Mouse (Mus musculus) neural tube, embryonic 15.5 days (tissue): Measurements from ENCODE around the gene Hoxb7. TPM values are rescaled to one million over a fixed set of nuclear protein-coding genes. Genes with fewer than 3 reads are reported as not detected.
A peak's percentile ranks its signal among the peaks of the same experiment; 100 is the strongest.

ENCODE experiments used
- ATAC-seq: fragments of 200-750 bp; cut with Nextera tagmentation; 2 replicates; pipeline ENCODE4 v1.8.0; 2017; ENCODE audit warnings: mild to moderate bottlenecking, moderate TSS enrichment, moderate library complexity; ENCODE audit not compliant: low FRiP score
- H3K27ac ChIP-seq: fragments of 300-500 bp; sonication (generic); replicated peaks from 2 replicates; pipeline ENCODE4 v1.5.1; 2015; ENCODE audit warnings: mild to moderate bottlenecking, inconsistent platforms
- H3K27me3 ChIP-seq: fragments of 300-500 bp; sonication (generic); replicated peaks from 2 replicates; pipeline ENCODE4 v1.6.1; 2015; ENCODE audit warnings: inconsistent platforms
- H3K36me3 ChIP-seq: fragments of 300-500 bp; sonication (generic); 2 replicates; pipeline ENCODE4 v1.6.1; 2015; ENCODE audit warnings: inconsistent platforms
- H3K4me1 ChIP-seq: fragments of 300-500 bp; sonication (generic); 2 replicates; pipeline ENCODE4 v1.6.1; 2015; ENCODE audit warnings: inconsistent platforms
- H3K4me2 ChIP-seq: fragments of 300-500 bp; sonication (generic); 2 replicates; pipeline ENCODE4 v1.6.1; 2015; ENCODE audit warnings: inconsistent platforms, mild to moderate bottlenecking, moderate library complexity
- H3K4me3 ChIP-seq: fragments of 300-500 bp; sonication (generic); replicated peaks from 2 replicates; pipeline ENCODE4 v1.5.1; 2015; ENCODE audit warnings: mild to moderate bottlenecking, inconsistent platforms
- H3K9ac ChIP-seq: fragments of 300-500 bp; sonication (generic); replicated peaks from 2 replicates; pipeline ENCODE4 v1.6.1; 2015; ENCODE audit warnings: mild to moderate bottlenecking, inconsistent platforms
- H3K9me3 ChIP-seq: fragments of 300-500 bp; sonication (generic); replicated peaks from 2 replicates; pipeline ENCODE4 v1.6.1; 2016; ENCODE audit warnings: inconsistent platforms
- WGBS: fragments of 180-500 bp; shearing (Covaris S2); methylation state at CpG from one replicate; pipeline ENCODE4 v1.1.7; 2015; ENCODE audit warnings: mixed read lengths; 5-methylcytosine and 5-hydroxymethylcytosine counted together
- polyA plus RNA-seq: library from polyadenylated mRNA; unstranded; fragments of >200 nt; fragmentation: Nextera tagmentation; extraction: Ambion mirVana; gene quantifications from 2 replicates; pipeline ENCODE4 v1.2.1, GENCODE M21; 2015

Hoxb7 gene
- polyA plus RNA-seq, 1 experiment from 2014 or later: 115 TPM

GRCm38 (mm10) chr11:96259511-96259910 lies 26.9 kb upstream of the Hoxb7 start:
- H3K4me2 ChIP-seq: no peak overlapping the region
- peaks cover 77% of the 10 kb centered on the region for H3K4me1 ChIP-seq
- no peak overlapping the region for H3K9ac ChIP-seq
- H3K27ac ChIP-seq: 0 out of 2 replicates have a peak overlapping the region, but pooled peaks have one; percentile 2
- no peaks in the 10 kb centered on the region for H3K9me3 ChIP-seq
- peaks cover 21% of the 10 kb centered on the region; the same call in 1 of the 2 replicates for H3K27me3 ChIP-seq
- 14% methylated on average over 1 of the region's 1 CpGs for WGBS
- H3K4me3 ChIP-seq: no peak overlapping the region
- no peak for ATAC-seq
- no peaks in the 10 kb centered on the region for H3K36me3 ChIP-seq

DNA sequence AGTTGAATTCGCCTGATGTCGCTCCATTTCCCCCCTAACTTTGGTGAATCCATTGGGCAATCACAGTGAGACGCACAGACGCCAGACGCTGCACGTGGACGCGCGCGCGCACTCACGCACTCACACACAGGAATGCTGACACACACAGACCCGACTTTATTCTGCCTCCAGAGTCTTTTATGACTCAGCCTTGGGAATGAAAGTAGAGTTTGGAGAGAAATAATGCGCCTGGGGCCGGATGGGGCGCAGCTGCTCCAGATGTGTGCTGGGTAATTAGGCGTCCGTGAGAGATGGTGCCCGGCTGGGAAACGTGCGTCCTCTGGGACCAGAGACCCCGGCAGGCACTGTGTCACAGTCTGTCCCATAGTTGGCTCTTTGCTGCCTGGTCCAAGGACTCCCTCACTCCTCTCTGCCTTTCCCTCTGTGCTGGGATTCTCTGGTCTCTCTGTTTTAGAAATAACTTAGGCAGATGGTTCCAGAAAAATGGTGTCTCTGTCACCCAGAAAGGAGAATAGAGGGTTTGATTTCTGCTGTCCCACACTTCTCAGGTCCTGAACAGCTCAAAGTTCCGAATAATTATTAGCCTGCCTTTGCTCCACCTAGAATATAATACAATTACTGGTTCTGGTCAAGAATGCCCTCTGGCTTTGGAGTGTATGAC lies 26.0 kb upstream of the Hoxb7 start:
- Histone ChIP-seq H3K4me2 (peak overlapping the region; percentile 43), H3K27me3 (peaks cover 18% of the 10 kb centered on the region; the same call in 1 of the 2 replicates), H3K4me1 (peaks cover 74% of the 10 kb centered on the region), H3K9me3 (no peaks in the 10 kb centered on the region), H3K36me3 (no peaks in the 10 kb centered on the region), H3K9ac (no peak overlapping the region), H3K4me3 (no peak overlapping the region), H3K27ac (peak overlapping the region; percentile 74)
- peak; percentile 40; the same call in 1 of the 2 replicates for ATAC-seq
- 3% methylated on average over 23 of the region's 23 CpGs for WGBS

DNA sequence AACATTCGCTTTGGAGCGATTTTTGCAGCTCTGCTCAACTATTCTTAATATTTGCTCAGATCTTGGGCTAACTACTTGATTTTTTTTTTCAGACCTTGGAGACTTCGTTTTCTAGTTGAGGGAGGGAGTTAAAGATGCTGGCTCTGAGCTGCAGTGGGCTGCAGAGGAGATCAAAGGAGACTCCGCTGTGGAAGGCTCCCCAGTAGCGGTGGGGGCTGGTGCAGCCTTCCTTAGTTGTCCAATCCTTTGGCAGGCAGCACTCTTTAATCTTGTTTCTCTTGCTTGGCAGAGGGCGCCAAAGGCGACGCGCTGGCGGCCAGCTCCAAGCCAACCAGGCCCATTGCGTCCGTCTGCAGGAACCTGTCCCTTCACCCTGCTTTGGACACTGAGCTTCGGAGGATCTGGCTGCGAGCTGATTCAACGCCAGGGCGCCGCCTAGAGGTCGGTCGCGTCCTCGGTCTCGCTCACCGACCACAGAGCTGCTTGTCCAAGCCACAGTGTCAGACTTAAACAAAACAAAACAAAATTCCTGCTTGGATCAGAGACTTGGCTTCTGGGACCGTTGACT lies 25.0 kb upstream of the Hoxb7 start:
- peaks cover 72% of the 10 kb centered on the region for H3K4me1 ChIP-seq
- H3K9me3 ChIP-seq: no peaks in the 10 kb centered on the region
- no peaks in the 10 kb centered on the region for H3K36me3 ChIP-seq
- no peak overlapping the region for H3K9ac ChIP-seq
- H3K27me3 ChIP-seq: peaks cover 15% of the 10 kb centered on the region; the same call in 1 of the 2 replicates
- peak; percentile 40 for ATAC-seq
- peak overlapping the region; percentile 74 for H3K27ac ChIP-seq
- H3K4me3 ChIP-seq: 0 out of 2 replicates have a peak overlapping the region, but pooled peaks have one; percentile 9
- WGBS: 4% methylated on average over 24 of the region's 24 CpGs
- peak overlapping the region; percentile 46 for H3K4me2 ChIP-seq

DNA sequence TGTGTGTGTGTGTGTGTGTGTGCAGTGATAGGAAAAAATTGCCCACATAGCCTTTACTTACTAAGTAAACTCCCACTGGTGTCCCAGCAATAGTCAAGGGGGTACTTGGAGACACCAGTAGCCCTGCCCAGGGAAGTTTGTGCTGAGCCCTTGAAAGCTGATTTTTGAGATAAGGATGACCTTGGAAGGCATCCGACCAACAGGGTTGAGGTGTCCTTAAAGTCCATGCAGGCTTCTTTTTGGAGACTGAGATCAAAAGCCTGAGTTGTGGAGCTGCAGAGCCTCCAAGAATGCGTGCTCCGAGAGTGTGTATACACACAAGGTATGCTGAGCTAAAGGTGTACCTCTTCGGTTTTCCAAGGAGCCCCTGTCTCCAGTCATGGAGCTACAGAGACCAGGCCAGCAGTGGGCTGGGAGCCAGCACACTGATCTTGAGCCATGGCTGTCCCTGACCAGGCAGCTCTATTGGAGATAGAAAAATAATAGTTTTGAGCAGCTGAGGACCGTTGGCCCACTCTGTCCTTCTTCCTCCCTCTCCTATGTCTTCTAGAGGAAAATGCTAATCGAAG lies 24.1 kb upstream of the Hoxb7 start:
- Histone ChIP-seq H3K27ac (no peak overlapping the region), H3K4me1 (peaks cover 78% of the 10 kb centered on the region), H3K9me3 (no peaks in the 10 kb centered on the region), H3K4me2 (no peak overlapping the region), H3K27me3 (peaks cover 15% of the 10 kb centered on the region; the same call in 1 of the 2 replicates), H3K9ac (no peak overlapping the region), H3K4me3 (no peak overlapping the region), H3K36me3 (no peaks in the 10 kb centered on the region)
- no peak for ATAC-seq
- 28% methylated on average over 6 of the region's 6 CpGs for WGBS

GRCm38 (mm10) chr11:96263636-96264389 lies 22.6 kb upstream of the Hoxb7 start:
- Histone ChIP-seq H3K4me1 (peaks cover 72% of the 10 kb centered on the region), H3K36me3 (no peaks in the 10 kb centered on the region), H3K27ac (peak overlapping the region; percentile 37; the same call in 1 of the 2 replicates), H3K4me2 (peak overlapping the region; percentile 35), H3K4me3 (no peak overlapping the region), H3K9ac (no peak overlapping the region), H3K9me3 (no peaks in the 10 kb centered on the region), H3K27me3 (peaks cover 10% of the 10 kb centered on the region; the same call in 1 of the 2 replicates)
- 14% methylated on average over 33 of the region's 33 CpGs for WGBS
- ATAC-seq: no peak

- H3K27me3 ChIP-seq: peaks cover 10% of the 10 kb centered on the region; the same call in 1 of the 2 replicates
- H3K9me3 ChIP-seq: no peaks in the 10 kb centered on the region
- 38% methylated on average over 8 of the region's 8 CpGs for WGBS
- H3K9ac ChIP-seq: no peak overlapping the region
- H3K36me3 ChIP-seq: no peaks in the 10 kb centered on the region
- H3K27ac ChIP-seq: peak overlapping the region; percentile 37; the same call in 1 of the 2 replicates
- peak overlapping the region; percentile 35 for H3K4me2 ChIP-seq
- peaks cover 72% of the 10 kb centered on the region for H3K4me1 ChIP-seq
- H3K4me3 ChIP-seq: no peak overlapping the region
- no peak for ATAC-seq
Measured at GRCm38 (mm10) chr11:96264390-96265020, 21.9 kb upstream of the Hoxb7 start.

DNA sequence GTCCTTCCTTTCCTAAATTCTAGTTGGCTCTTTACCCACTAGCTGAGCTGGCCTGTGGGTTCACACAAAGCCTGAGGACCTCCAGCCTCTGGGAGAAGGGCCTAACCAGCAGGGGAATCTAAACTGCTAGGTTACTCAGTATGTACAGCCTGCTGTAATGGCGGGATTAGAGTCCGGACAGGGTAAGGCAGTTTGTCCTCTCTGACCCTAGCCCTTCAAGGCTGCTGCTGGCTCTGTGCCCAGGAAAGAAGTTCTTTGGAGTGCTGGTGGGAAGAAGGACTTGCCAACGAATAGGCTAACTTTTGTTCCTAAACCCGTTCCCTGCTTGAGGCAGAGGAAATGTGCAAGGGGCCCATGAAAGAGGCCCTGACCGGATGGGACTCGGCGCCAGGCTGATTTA lies 20.5 kb upstream of the Hoxb7 start:
- H3K27ac ChIP-seq: peak overlapping the region; percentile 38
- WGBS: 6% methylated on average over 7 of the region's 7 CpGs
- H3K36me3 ChIP-seq: no peaks in the 10 kb centered on the region
- peak overlapping the region; percentile 20; the same call in 1 of the 2 replicates for H3K4me2 ChIP-seq
- H3K9ac ChIP-seq: no peak overlapping the region
- H3K27me3 ChIP-seq: peaks cover 10% of the 10 kb centered on the region; the same call in 1 of the 2 replicates
- peak; percentile 33; the same call in 1 of the 2 replicates for ATAC-seq
- H3K4me3 ChIP-seq: no peak overlapping the region
- peaks cover 74% of the 10 kb centered on the region for H3K4me1 ChIP-seq
- no peaks in the 10 kb centered on the region for H3K9me3 ChIP-seq

DNA sequence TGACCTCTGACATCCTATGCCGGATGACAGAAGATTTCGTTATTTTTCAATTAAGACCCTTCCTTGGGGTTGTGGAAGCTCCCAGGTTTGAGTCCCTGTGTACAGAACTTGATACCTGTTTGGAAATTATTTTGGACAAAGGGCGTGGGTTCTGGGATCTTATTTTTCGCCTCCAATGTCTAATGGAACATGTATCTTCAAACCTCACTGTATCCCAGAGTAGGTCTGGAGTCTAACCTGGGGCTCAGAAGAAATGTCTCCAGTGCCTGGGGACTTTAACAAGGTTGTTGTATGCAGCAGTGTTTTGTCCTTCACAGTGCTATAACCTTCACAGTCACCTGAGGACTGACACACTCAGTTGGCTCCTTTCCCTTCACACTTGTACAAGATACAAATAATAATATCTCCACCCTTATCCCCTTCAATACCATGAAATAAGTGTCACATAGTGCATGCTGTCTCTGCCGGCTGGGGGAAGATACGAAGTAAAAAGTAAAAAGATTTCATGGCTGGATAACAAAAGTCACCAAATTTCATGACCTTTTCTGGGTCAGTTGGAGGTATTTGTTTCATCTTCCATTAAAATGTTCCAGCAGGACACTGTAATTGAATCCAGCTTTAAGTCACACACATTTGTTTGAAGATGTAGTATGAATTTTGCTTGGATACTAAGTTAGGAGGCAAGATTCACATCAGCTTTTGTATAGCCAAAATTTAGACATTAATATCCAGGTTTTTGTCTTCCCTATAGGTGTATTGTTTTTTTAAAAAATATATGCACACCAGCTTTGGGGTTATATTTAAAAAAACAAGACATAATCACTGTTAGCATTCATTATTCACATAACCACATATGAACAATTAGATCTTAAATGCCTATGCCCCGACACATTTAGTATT lies 19.2 kb upstream of the Hoxb7 start:
- Histone ChIP-seq H3K9me3 (no peaks in the 10 kb centered on the region), H3K4me1 (peaks cover 76% of the 10 kb centered on the region), H3K27me3 (peaks cover 8% of the 10 kb centered on the region; the same call in 1 of the 2 replicates), H3K4me2 (no peak overlapping the region), H3K27ac (no peak overlapping the region; the same call in 1 of the 2 replicates), H3K9ac (no peak overlapping the region), H3K4me3 (no peak overlapping the region), H3K36me3 (no peaks in the 10 kb centered on the region)
- ATAC-seq: no peak
- WGBS: 49% methylated on average over 7 of the region's 7 CpGs

DNA sequence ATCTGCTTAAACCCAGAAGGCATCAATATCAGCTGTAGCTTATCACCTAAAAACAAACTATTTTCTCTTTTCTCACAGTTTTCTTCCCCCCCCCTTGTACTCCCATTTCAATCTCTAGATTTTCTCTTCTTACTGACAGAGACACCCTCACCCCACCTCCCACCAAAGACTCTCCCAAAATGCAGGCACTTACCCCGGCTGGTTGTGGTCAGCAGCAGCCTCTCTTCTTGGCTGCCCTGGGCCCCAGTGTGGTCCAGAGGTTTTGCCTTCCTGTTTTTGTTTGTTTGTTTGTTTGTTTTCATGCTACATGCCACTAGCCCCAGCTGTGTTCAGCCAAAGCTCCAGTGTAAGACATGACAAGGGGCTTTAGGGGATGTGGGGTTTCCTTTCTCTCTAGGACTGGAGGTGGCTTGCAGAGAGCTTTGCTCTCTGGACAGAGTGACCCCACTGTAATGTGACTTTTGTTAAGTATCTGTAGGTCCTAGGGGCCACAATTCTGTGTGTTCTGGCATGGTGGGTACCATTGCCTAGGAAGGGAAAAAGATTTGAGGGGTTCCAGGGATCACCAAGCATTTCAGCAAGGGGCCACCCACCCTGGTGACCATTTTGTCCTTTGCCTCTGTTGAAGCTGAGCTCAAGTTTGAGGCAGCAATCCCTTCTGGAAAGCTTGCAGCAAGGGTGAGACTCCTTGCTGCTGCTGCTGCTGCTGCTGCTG lies 18.2 kb upstream of the Hoxb7 start:
- Histone ChIP-seq H3K4me1 (peaks cover 76% of the 10 kb centered on the region), H3K27ac (0 out of 2 replicates have a peak overlapping the region, but pooled peaks have one; percentile 99), H3K27me3 (0 out of 2 replicates have a peak, but pooled peaks cover 2% of the 10 kb centered on the region), H3K9me3 (no peaks in the 10 kb centered on the region), H3K9ac (no peak overlapping the region; the same call in 1 of the 2 replicates), H3K4me2 (peak overlapping the region; percentile 87; the same call in 1 of the 2 replicates), H3K36me3 (no peaks in the 10 kb centered on the region), H3K4me3 (no peak overlapping the region)
- no peak for ATAC-seq
- 42% methylated on average over 1 of the region's 1 CpGs for WGBS

GRCm38 (mm10) chr11:96269869-96270268 lies 16.6 kb upstream of the Hoxb7 start:
- H3K4me1 ChIP-seq: peaks cover 79% of the 10 kb centered on the region
- H3K4me3 ChIP-seq: peak overlapping the region; percentile 59
- WGBS: 1% methylated on average over 19 of the region's 19 CpGs
- peak overlapping the region; percentile 96 for H3K9ac ChIP-seq
- H3K4me2 ChIP-seq: peak overlapping the region; percentile 87
- H3K27me3 ChIP-seq: no peaks in the 10 kb centered on the region
- H3K27ac ChIP-seq: peak overlapping the region; percentile 99
- no peak for ATAC-seq
- no peaks in the 10 kb centered on the region for H3K36me3 ChIP-seq
- H3K9me3 ChIP-seq: no peaks in the 10 kb centered on the region
